Mouse (Mus musculus): Measurements from ENCODE around the gene Rsc1a1. TPM values are rescaled to one million over a fixed set of nuclear protein-coding genes. Genes with fewer than 3 reads are reported as not detected.

Gene Rsc1a1
- total and polyA plus RNA-seq, 2 experiments from 2014 or later, result 2.7 TPM; not detected in 1

DNA sequence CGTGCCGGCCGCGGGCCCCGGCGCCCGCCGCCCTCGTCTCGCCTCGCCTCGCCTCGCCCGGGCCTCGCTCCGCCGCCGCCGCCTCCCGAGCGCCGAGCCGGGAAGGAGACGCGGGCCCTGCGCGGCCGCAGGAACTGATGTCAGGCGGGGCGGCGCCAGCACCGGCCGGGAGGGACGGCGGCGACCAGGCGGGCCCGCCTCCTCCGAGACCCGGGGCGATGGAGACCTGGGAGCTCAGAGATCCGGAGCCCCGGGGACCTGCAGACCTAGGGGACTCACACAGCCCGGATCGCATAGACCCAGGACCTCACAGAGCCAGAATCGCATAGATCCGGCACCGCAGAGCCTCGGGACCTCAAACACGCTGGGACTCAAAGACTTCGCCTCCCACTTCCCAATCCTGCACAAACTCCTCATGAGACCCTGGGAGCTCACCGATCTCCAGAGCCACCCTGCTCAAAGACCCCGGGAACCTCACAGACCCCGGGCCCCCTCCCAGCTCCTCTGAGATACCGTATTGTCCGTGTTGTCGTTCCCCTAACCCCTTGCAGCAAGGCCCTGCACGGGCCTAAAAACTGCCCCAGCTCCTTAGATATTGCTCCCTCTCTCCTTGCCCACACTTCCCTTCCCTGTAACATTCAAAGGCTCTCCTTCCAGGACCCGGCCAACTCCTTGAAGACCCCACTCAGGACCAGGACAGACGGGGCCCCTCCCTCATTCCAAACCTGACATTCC, 21.2 kb downstream of the Rsc1a1 start:
- Histone ChIP-seq H3K4me2 (ENCODE audit: low read depth, low read length, poor library complexity, severe bottlenecking) (peak overlapping the region; percentile 88), H3K9ac (replicated peaks; ENCODE audit: low read length, poor library complexity, severe bottlenecking) (peak overlapping the region; percentile 89), H3K27ac (ENCODE audit: low read depth, low read length) (peak overlapping the region; percentile 75), H3K36me3 (ENCODE audit: insufficient read depth, low read length) (peaks cover 6% of the 10 kb centered on the region; the same call in 1 of the 2 replicates), H3K27me3 (ENCODE audit: insufficient read depth, low read length) (no peaks in the 10 kb centered on the region), H3K4me3 (ENCODE audit: low read depth, low read length) (peak overlapping the region; percentile 81), H3K9me3 (ENCODE audit: low read length) (no peaks in the 10 kb centered on the region), H3K4me1 (ENCODE audit: insufficient read depth, low read length) (peaks cover 6% of the 10 kb centered on the region; the same call in 1 of the 2 replicates)
- ATAC-seq (ENCODE audit: low FRiP score), result peak; percentile 81
- no peak for TF ChIP-seq CTCF (IDR thresholded peaks at IDR 0.05)
- peak; percentile 67 for DNase-seq (ENCODE audit: low spot score)
- 1% methylated on average over 55 of the region's 60 CpGs for WGBS

DNA sequence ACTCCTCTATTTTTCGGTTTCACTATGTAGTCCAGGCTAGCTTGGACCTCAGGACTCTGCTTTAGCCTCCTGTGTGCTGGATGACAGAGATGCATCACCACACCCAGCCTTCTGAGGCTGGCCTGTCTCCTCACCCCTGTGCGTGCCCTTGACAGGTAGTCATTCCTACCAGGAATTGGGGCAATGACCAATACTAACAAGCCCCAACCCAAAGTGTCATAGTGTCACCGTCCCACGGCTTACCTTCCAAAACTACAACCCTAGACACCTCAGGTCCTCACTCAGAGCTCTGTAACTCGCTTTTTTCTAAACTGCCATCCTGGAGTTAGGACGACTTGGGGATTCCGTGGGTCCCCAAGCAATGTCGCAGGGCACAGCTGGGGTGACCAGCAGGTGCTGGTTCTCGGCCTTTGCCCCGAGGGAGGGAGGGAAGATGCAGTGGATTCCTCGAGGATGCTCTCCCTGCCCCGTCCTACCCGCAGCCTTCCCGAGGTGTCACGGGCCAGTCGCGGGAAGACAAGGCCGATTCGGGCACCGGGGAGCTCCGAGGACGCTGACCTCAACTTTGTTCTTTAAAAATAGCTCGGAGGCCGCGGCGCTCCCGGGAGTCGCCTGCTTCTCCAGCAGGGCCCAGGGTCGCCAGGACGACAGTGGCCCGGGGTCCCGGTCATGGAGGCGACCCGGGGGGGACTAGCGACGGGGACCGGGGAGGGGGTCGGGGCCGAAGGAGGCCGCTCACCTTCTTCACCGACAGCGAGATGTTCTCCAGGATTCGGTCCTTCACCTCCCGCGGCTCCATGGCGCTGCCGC, 22.1 kb downstream of the Rsc1a1 start:
- H3K4me1 ChIP-seq (ENCODE audit: insufficient read depth, low read length), result peaks cover 6% of the 10 kb centered on the region; the same call in 1 of the 2 replicates
- no peaks in the 10 kb centered on the region for H3K27me3 ChIP-seq (ENCODE audit: insufficient read depth, low read length)
- ATAC-seq (ENCODE audit: low FRiP score), result 0 out of 2 replicates have a peak, but pooled peaks have one; percentile 24
- peak overlapping the region; percentile 88 for H3K4me2 ChIP-seq (ENCODE audit: low read depth, low read length, poor library complexity, severe bottlenecking)
- no peak for TF ChIP-seq CTCF (IDR thresholded peaks at IDR 0.05)
- H3K4me3 ChIP-seq (ENCODE audit: low read depth, low read length), result peak overlapping the region; percentile 81
- H3K9ac ChIP-seq (replicated peaks; ENCODE audit: low read length, poor library complexity, severe bottlenecking), result peak overlapping the region; percentile 89
- peaks cover 11% of the 10 kb centered on the region for H3K36me3 ChIP-seq (ENCODE audit: insufficient read depth, low read length)
- no peaks in the 10 kb centered on the region for H3K9me3 ChIP-seq (ENCODE audit: low read length)
- H3K27ac ChIP-seq (ENCODE audit: low read depth, low read length), result peak overlapping the region; percentile 75
- no peak for DNase-seq (ENCODE audit: low spot score)
- WGBS, result 4% methylated on average over 38 of the region's 47 CpGs

DNA sequence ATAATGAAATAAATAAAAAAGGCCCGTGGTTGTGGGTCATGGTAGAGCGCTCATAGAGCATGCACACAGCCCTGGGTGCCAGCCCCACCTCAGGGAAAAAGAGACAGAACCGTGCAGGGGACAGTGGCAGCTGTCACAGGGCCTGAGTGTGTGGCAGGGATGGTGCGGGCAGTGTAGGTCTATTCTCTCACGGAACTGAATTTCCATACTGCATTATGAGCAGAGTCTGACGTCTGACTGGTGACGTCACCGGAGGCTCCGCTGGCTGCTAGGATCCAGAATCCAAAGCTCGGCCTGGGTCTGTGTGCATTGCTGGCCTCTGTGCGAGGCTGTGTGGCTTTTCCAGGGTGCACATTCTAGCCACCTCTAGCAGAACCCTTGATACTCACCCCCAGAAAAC, 24.5 kb downstream of the Rsc1a1 start:
- ATAC-seq (ENCODE audit: low FRiP score), result no peak
- no peaks in the 10 kb centered on the region for H3K9me3 ChIP-seq (ENCODE audit: low read length)
- no peak for DNase-seq (ENCODE audit: low spot score)
- TF ChIP-seq CTCF (IDR thresholded peaks at IDR 0.05), result no peak
- H3K27ac ChIP-seq (ENCODE audit: low read depth, low read length), result no peak overlapping the region
- H3K4me3 ChIP-seq (ENCODE audit: low read depth, low read length), result no peak overlapping the region
- WGBS, result 76% methylated on average over 11 of the region's 11 CpGs
- no peak overlapping the region for H3K9ac ChIP-seq (replicated peaks; ENCODE audit: low read length, poor library complexity, severe bottlenecking)
- peaks cover 6% of the 10 kb centered on the region; the same call in 1 of the 2 replicates for H3K4me1 ChIP-seq (ENCODE audit: insufficient read depth, low read length)
- H3K4me2 ChIP-seq (ENCODE audit: low read depth, low read length, poor library complexity, severe bottlenecking), result no peak overlapping the region
- H3K27me3 ChIP-seq (ENCODE audit: insufficient read depth, low read length), result no peaks in the 10 kb centered on the region
- peaks cover 17% of the 10 kb centered on the region for H3K36me3 ChIP-seq (ENCODE audit: insufficient read depth, low read length)

DNA sequence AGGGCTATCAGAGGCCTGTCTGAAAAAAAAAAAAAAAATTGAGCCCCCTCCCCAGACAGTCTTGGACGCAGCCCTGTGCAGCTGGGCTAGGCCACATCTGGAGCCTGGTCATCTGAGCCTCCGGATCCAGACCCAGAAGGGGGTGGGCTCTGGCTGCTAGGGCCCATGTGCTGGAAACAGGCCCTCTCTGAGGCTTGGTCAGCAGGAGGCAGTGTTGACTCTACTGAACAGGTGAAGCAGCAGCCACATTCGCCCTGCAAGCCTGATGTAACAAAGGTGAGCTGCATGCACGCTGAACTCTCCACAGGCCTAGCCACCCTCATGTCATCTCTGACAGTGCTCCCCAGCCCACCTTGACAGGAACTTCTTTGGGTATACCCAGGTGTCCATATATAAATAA, 25.7 kb downstream of the Rsc1a1 start:
- Histone ChIP-seq H3K4me3 (ENCODE audit: low read depth, low read length) (no peak overlapping the region), H3K36me3 (ENCODE audit: insufficient read depth, low read length) (peaks cover 17% of the 10 kb centered on the region), H3K9me3 (ENCODE audit: low read length) (no peaks in the 10 kb centered on the region), H3K27ac (ENCODE audit: low read depth, low read length) (no peak overlapping the region), H3K4me1 (ENCODE audit: insufficient read depth, low read length) (peaks cover 6% of the 10 kb centered on the region; the same call in 1 of the 2 replicates), H3K27me3 (ENCODE audit: insufficient read depth, low read length) (no peaks in the 10 kb centered on the region), H3K4me2 (ENCODE audit: low read depth, low read length, poor library complexity, severe bottlenecking) (no peak overlapping the region), H3K9ac (replicated peaks; ENCODE audit: low read length, poor library complexity, severe bottlenecking) (no peak overlapping the region)
- WGBS, result 65% methylated on average over 4 of the region's 4 CpGs
- peak; percentile 31 for TF ChIP-seq CTCF (IDR thresholded peaks at IDR 0.05)
- ATAC-seq (ENCODE audit: low FRiP score), result no peak
- DNase-seq (ENCODE audit: low spot score), result no peak

DNA sequence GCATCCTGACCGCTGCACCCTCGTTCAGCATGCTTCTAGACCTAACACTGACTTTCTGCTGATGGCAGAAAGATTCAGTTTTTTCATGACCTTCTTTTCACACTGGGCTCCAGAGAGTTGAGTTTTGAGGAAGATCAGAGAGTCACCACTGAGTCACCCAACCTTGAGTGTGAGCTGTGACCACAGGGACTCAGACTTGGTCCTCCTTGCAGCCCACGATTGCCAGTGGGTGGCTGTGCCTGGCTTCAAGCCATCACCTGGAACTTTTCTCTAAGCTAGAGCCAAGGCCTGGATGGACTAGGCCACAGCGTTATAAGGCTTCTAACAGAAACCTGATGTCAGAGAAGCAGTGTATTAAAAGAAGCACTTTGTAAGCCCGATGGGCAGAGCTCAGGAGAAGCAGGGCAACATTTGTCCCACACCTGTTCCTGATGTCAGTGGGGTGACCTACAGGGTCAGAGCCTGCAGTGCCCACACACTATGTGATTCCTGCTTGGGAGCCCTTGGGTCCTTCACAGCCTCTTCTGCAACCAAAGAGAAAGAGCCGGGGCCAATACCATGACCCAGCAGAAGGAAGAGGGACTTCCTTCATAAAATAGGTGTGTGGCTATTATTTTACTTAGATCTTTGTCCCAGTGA, 26.4 kb downstream of the Rsc1a1 start:
- Histone ChIP-seq H3K4me1 (ENCODE audit: insufficient read depth, low read length) (peaks cover 6% of the 10 kb centered on the region; the same call in 1 of the 2 replicates), H3K4me2 (ENCODE audit: low read depth, low read length, poor library complexity, severe bottlenecking) (no peak overlapping the region), H3K9ac (replicated peaks; ENCODE audit: low read length, poor library complexity, severe bottlenecking) (no peak overlapping the region), H3K27ac (ENCODE audit: low read depth, low read length) (no peak overlapping the region), H3K36me3 (ENCODE audit: insufficient read depth, low read length) (peaks cover 17% of the 10 kb centered on the region), H3K9me3 (ENCODE audit: low read length) (no peaks in the 10 kb centered on the region), H3K4me3 (ENCODE audit: low read depth, low read length) (no peak overlapping the region), H3K27me3 (ENCODE audit: insufficient read depth, low read length) (no peaks in the 10 kb centered on the region)
- WGBS, result 92% methylated on average over 6 of the region's 6 CpGs
- TF ChIP-seq CTCF (IDR thresholded peaks at IDR 0.05), result no peak
- no peak for ATAC-seq (ENCODE audit: low FRiP score)
- DNase-seq (ENCODE audit: low spot score), result no peak

Data from midbrain, postnatal 0 days (tissue).